Mouse (Mus musculus) limb, embryonic 11.5 days (tissue): Measurements from ENCODE around the gene Prcp. TPM values are rescaled to one million over a fixed set of nuclear protein-coding genes. Genes with fewer than 3 reads are reported as not detected.

Source experiments
- ATAC-seq: fragments of 200-750 bp; cut with Nextera tagmentation; 2 replicates; pipeline ENCODE4 v1.8.0; 2017; ENCODE audit warnings: low read depth; ENCODE audit not compliant: insufficient number of reproducible peaks, low FRiP score, low TSS enrichment
- DNase-seq: peaks from one replicate; pipeline ENCODE4 v3.0.0-alpha.2; 2015; ENCODE audit warnings: low spot score
- H3K27ac ChIP-seq: fragments of 300-500 bp; sonication (generic); replicated peaks from 2 replicates; pipeline ENCODE4 v1.5.1; 2014; ENCODE audit warnings: low read depth, mild to moderate bottlenecking, low read length
- H3K27me3 ChIP-seq: fragments of 300-500 bp; sonication (generic); 2 replicates; pipeline ENCODE4 v1.6.1; 2014; ENCODE audit warnings: mild to moderate bottlenecking, low read length, mixed read lengths; ENCODE audit not compliant: control insufficient read depth, insufficient read depth
- H3K36me3 ChIP-seq: fragments of 300-500 bp; sonication (generic); 2 replicates; pipeline ENCODE4 v1.6.1; 2014; ENCODE audit warnings: mild to moderate bottlenecking, low read length, moderate library complexity, mixed read lengths; ENCODE audit not compliant: control insufficient read depth, insufficient read depth
- H3K4me1 ChIP-seq: fragments of 300-500 bp; sonication (generic); 2 replicates; pipeline ENCODE4 v1.6.1; 2014; ENCODE audit warnings: low read length, mixed read lengths; ENCODE audit not compliant: control insufficient read depth, insufficient read depth
- H3K4me2 ChIP-seq: fragments of 300-500 bp; sonication (generic); 2 replicates; pipeline ENCODE4 v1.6.1; 2014; ENCODE audit warnings: low read depth, mild to moderate bottlenecking, moderate library complexity; ENCODE audit not compliant: severe bottlenecking
- H3K4me3 ChIP-seq: fragments of 300-500 bp; sonication (generic); 2 replicates; pipeline ENCODE4 v1.5.1; 2014; ENCODE audit warnings: low read depth, low read length
- H3K9ac ChIP-seq: fragments of 300-500 bp; sonication (generic); 2 replicates; pipeline ENCODE4 v1.6.1; 2014; ENCODE audit warnings: mild to moderate bottlenecking, low read length
- H3K9me3 ChIP-seq: fragments of 300-500 bp; sonication (generic); 2 replicates; pipeline ENCODE4 v1.6.1; 2016; ENCODE audit warnings: low read length; ENCODE audit not compliant: control insufficient read depth
- WGBS: fragments of 180-500 bp; shearing (Covaris S2); extraction: QIAGEN DNeasy Blood & Tissue Kit; methylation state at CpG from one replicate; pipeline ENCODE4 v1.1.7; 2014; 5-methylcytosine and 5-hydroxymethylcytosine counted together
- polyA plus RNA-seq: library from polyadenylated mRNA; unstranded; fragments of >200 nt; fragmentation: Nextera tagmentation; extraction: Ambion mirVana; gene quantifications from 2 replicates; pipeline ENCODE4 v1.2.1, GENCODE M21; 2014

The Prcp gene
- polyA plus RNA-seq, 1 experiment from 2014 or later: 23.5 TPM

DNA sequence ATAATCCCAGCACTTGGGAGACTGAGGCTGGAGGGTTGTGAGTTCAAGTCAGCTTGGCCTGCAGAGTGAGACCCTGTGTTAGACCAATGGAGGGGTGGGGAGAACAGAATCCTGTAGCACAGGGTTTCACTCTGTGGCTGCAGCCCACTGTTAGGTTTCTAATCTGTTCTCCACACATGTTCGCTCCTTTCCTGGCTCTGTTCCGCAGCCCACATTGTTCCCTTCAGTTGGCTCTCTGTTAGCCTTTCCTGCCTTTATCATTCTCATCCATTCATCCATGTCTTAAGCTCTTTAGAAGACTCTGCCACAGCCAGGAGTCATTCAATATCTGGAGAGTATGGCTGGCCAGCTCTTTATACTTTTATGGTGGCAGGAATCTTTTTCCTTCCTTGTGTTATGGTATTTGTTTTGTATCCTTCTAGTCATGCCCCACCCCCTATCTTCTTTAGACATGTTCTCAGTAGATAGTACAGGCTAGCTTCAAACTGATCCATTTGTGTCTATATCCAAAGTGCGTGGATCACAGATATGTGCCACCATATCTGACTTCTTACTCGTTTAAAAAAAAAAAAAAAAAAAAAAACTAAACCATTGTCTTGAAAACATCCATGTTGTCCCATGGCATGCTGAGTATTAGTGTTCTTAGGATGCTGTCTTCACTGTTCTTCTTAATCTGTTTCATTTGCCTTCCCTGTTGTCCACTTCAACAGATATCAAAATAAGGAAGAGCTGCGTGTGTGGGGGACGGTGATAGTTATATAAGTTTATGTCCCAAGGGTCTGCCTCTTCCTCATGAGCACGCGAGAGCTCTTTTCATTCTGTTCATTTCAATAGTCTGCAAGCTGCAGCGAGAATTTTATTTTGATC, 9.8 kb downstream of the Prcp start:
- H3K4me2 ChIP-seq: no peak overlapping the region
- H3K27me3 ChIP-seq: no peaks in the 10 kb centered on the region
- no peak overlapping the region for H3K27ac ChIP-seq
- DNase-seq (no peak), ATAC-seq (no peak)
- no peak overlapping the region for H3K4me3 ChIP-seq
- 89% methylated on average over 9 of the region's 9 CpGs for WGBS
- no peaks in the 10 kb centered on the region for H3K4me1 ChIP-seq
- no peaks in the 10 kb centered on the region for H3K36me3 ChIP-seq
- H3K9ac ChIP-seq: no peak overlapping the region
- no peaks in the 10 kb centered on the region for H3K9me3 ChIP-seq

DNA sequence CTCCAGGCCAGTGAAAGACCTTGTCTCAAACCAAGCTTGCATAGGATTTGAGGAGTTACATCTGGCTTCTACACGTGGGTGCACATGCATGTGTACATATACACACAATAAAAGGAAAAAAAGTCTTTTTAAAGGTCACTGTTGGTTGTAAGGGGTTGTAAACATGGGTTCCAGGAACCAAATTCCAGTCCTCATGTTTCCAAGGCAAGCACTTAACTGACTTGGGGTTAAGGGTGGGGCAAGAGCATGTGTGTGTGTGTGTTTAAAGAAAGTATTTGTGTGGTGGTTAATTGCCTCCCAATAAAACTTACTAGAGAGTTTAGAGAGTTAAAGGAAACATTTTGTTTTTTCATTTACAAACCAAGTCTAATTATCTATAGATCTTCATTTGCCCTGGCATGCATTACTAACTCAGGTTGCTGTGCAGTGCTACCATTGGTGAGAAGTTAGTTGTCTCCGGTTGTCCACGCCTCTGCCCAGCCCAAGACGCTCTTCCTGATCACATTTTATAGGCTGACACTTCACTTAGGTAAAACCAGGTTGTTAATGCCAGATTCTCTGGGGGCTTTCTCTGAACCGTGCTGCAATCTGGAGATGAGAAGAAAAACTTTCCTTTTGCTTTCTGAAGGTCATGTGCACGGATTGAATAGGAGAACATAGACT, 10.9 kb downstream of the Prcp start:
- Histone ChIP-seq H3K9ac (no peak overlapping the region), H3K4me1 (no peaks in the 10 kb centered on the region; the same call in 1 of the 2 replicates), H3K36me3 (no peaks in the 10 kb centered on the region), H3K4me2 (no peak overlapping the region), H3K4me3 (no peak overlapping the region), H3K27ac (no peak overlapping the region), H3K9me3 (no peaks in the 10 kb centered on the region), H3K27me3 (no peaks in the 10 kb centered on the region)
- no peak for DNase-seq
- no peak for ATAC-seq
- 74% methylated on average over 6 of the region's 6 CpGs for WGBS

DNA sequence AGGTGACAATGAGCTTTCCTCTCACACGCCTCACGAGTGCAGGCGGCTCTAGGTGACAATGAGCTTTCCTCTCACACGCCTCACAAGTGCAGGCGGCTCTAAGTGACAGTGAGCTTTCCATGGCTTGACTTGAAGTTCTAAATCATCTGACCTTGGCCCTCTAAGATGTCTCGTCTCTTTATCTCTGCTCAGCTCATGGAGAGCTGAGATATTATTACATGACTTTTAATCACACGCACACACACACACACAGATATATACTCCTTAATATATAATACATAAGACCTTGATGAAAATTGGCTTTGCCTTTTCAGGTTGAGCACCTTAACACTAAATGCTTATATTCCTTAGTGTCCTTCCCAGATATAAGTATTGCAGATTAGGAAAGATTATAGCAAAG, 12.5 kb downstream of the Prcp start:
- no peak for ATAC-seq
- Histone ChIP-seq H3K27ac (no peak overlapping the region), H3K4me1 (peaks cover 6% of the 10 kb centered on the region; the same call in 1 of the 2 replicates), H3K9me3 (no peaks in the 10 kb centered on the region), H3K4me2 (no peak overlapping the region), H3K9ac (no peak overlapping the region), H3K4me3 (no peak overlapping the region), H3K27me3 (no peaks in the 10 kb centered on the region), H3K36me3 (no peaks in the 10 kb centered on the region)
- DNase-seq: no peak
- 78% methylated on average over 7 of the region's 7 CpGs for WGBS

DNA sequence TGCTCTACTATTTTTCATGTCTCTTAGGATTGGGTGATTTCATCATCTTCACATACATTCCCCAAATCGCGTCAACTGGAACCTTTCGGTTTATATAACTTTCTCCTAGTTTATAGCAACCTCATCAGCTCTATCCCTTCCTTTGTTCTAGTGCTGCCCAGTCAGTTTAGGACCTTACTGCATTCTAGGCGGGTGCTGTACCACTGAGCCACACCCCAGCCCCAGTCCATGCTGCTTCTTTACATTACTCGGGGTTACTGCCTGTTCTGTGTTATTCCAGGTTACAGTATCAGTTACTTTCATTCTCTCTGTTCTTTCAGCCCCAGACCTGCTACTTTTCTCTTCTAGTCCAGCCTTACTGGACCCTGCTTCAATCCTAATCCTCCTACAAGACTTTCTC, 13.0 kb downstream of the Prcp start:
- H3K36me3 ChIP-seq: no peaks in the 10 kb centered on the region
- H3K27ac ChIP-seq: no peak overlapping the region
- H3K4me2 ChIP-seq: no peak overlapping the region
- H3K9ac ChIP-seq: no peak overlapping the region
- no peak overlapping the region for H3K4me3 ChIP-seq
- DNase-seq (no peak), ATAC-seq (no peak)
- H3K27me3 ChIP-seq: no peaks in the 10 kb centered on the region
- H3K9me3 ChIP-seq: no peaks in the 10 kb centered on the region
- peaks cover 6% of the 10 kb centered on the region; the same call in 1 of the 2 replicates for H3K4me1 ChIP-seq
- WGBS: 91% methylated on average over 5 of the region's 5 CpGs

- Histone ChIP-seq H3K9me3 (no peaks in the 10 kb centered on the region), H3K27ac (no peak overlapping the region), H3K4me3 (no peak overlapping the region), H3K36me3 (no peaks in the 10 kb centered on the region), H3K9ac (no peak overlapping the region), H3K4me1 (peaks cover 6% of the 10 kb centered on the region; the same call in 1 of the 2 replicates), H3K4me2 (no peak overlapping the region), H3K27me3 (no peaks in the 10 kb centered on the region)
- ATAC-seq (no peak), DNase-seq (no peak)
- 8% methylated on average over 1 of the region's 1 CpGs for WGBS
Measured at GRCm38 (mm10) chr7:92890211-92890610, 15.9 kb downstream of the Prcp start.

DNA sequence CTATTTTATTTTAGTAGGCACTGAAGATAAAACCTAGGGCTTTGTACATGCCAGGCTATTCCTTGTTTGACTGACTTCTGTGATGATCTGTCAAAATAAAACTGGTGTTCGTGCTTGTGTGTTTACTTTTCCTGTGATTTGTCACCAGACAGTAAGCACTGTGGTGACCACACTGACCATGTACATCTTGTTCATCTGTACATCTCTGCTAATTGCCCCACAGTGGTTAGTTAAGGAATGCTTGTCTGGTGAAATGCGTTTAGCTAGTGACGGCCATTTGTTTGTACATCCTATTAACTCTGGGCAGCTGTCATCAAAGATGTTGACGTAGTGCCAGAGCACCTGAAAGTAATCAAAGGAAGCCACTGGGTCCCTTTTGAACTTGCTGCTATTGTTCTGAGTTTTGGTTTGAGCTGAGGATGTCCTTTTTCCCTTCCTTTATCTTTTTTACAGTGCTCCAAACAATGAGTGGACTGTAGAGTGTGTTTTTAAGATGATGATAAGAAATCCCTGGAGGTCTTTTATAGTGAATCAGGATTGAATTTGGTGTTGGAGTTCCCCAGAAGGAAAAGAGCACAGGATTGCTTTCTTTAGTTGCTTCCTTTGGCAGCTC, 16.5 kb downstream of the Prcp start:
- no peak overlapping the region for H3K4me2 ChIP-seq
- no peaks in the 10 kb centered on the region for H3K27me3 ChIP-seq
- no peaks in the 10 kb centered on the region for H3K9me3 ChIP-seq
- WGBS: 11% methylated on average over 4 of the region's 4 CpGs
- H3K36me3 ChIP-seq: no peaks in the 10 kb centered on the region
- H3K9ac ChIP-seq: no peak overlapping the region
- no peak for DNase-seq
- ATAC-seq: no peak
- peaks cover 6% of the 10 kb centered on the region; the same call in 1 of the 2 replicates for H3K4me1 ChIP-seq
- H3K4me3 ChIP-seq: no peak overlapping the region
- H3K27ac ChIP-seq: no peak overlapping the region

GRCm38 (mm10) chr7:92893478-92893877, 19.2 kb downstream of the Prcp start:
- H3K4me1 ChIP-seq: peaks cover 6% of the 10 kb centered on the region; the same call in 1 of the 2 replicates
- H3K9me3 ChIP-seq: no peaks in the 10 kb centered on the region
- H3K4me2 ChIP-seq: no peak overlapping the region
- H3K27me3 ChIP-seq: no peaks in the 10 kb centered on the region
- H3K9ac ChIP-seq: no peak overlapping the region
- no peak overlapping the region for H3K4me3 ChIP-seq
- DNase-seq (no peak), ATAC-seq (no peak)
- H3K36me3 ChIP-seq: no peaks in the 10 kb centered on the region
- no peak overlapping the region for H3K27ac ChIP-seq
- 56% methylated on average over 3 of the region's 3 CpGs for WGBS

DNA sequence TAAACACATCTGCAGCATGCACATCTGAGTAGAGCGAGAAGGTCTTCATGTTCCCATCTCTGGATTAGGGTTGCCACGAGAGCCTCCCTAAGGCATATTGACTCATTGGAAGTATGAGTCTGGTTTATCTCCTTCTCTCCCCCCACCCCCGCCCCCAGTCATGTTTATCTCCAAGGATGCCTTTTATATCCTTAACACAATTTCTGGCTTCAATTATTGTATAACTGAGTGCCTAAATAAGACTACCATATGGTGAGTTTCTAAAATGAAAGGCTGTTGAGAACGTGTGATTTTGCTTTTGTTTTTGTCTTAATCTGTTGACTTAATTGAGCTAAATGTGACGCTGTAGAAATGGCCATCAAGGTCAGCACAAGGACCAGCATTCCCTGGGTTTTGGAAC, 21.8 kb downstream of the Prcp start:
- no peak for ATAC-seq
- no peaks in the 10 kb centered on the region for H3K27me3 ChIP-seq
- H3K36me3 ChIP-seq: no peaks in the 10 kb centered on the region
- DNase-seq: no peak
- no peak overlapping the region for H3K9ac ChIP-seq
- H3K4me2 ChIP-seq: no peak overlapping the region
- H3K27ac ChIP-seq: no peak overlapping the region
- WGBS: 75% methylated on average over 5 of the region's 5 CpGs
- H3K4me1 ChIP-seq: no peaks in the 10 kb centered on the region
- H3K9me3 ChIP-seq: no peaks in the 10 kb centered on the region
- no peak overlapping the region for H3K4me3 ChIP-seq
